Mouse (Mus musculus): ENCODE results near the gene Sct. TPM values are rescaled to one million over a fixed set of nuclear protein-coding genes. Genes with fewer than 3 reads are reported as not detected.
A peak's percentile ranks its signal among the peaks of the same experiment; 100 is the strongest.
"Not testable (repeated sequence)": the region's sequence is repeated elsewhere in the genome, so short reads cannot be mapped to it uniquely, and the experiment has no call there.

Sct gene
- polyA plus RNA-seq, 1 experiment: not detected

- H3K4me3 ChIP-seq (ENCODE audit: insufficient read depth, low read length): no peak overlapping the region
- no peak for TF ChIP-seq POLR2A (IDR thresholded peaks at IDR 0.05; ENCODE audit: low read depth, low read length)
- TF ChIP-seq CTCF (IDR thresholded peaks at IDR 0.05; ENCODE audit: borderline replicate concordance, insufficient read depth, low read length): no peak
- no peaks in the 10 kb centered on the region; the same call in 1 of the 2 replicates for H3K4me1 ChIP-seq (ENCODE audit: control insufficient read depth, insufficient read depth, low read length)
- H3K27ac ChIP-seq (ENCODE audit: insufficient read depth, low read length): no peak overlapping the region
Measured at GRCm38 (mm10) chr7:141269273-141269545, 9.7 kb downstream of the Sct start.

GRCm38 (mm10) chr7:141268466-141269272 is 10.3 kb downstream of the Sct start:
- TF ChIP-seq CTCF (IDR thresholded peaks at IDR 0.05; ENCODE audit: borderline replicate concordance, insufficient read depth, low read length) (no peak), POLR2A (IDR thresholded peaks at IDR 0.05; ENCODE audit: low read depth, low read length) (no peak)
- Histone ChIP-seq H3K4me3 (ENCODE audit: insufficient read depth, low read length) (no peak overlapping the region), H3K4me1 (ENCODE audit: control insufficient read depth, insufficient read depth, low read length) (no peaks in the 10 kb centered on the region; the same call in 1 of the 2 replicates), H3K27ac (ENCODE audit: insufficient read depth, low read length) (no peak overlapping the region)

DNA sequence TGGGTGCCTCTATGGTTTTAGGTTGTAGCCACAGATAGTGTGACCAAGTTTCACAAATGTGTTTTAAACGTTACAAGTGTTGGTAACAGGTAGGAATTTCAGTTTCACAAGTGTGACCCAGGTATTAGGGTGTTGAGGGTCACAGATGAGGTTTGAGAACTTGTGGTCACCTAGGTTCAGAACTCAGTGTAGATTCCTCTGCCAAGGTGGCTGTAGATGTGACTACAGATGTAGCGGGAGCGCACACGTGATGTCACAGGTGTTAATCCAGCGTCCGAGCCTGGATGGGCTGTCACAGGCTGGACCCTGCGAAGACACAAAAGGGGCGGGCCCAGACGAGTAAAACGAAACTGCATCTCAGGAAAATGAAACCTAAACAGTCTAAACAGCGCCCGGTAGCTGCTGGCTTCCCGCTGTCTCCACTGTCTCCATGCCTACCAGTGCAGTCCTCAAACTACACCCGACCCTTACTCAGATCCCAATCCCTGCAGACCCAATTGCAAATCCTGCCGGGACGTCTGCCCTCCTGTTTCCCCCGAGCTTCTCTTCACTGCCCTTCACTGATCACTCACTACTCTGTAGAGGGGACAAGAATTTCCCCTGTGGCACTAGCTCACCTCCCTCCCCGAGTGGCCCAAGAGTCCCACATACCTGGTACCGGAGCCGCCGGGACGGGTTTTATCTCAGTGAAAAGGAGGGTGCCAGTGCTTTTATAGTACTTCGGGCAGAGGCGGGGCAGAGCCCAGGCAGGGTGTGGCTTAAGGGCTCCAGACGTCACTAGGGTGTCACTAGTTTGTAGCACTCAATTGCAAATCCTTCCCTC is 13.0 kb downstream of the Sct start, which contains the start of gene Irf7:
TSS of gene Irf7 (minus strand) at position 743 of the 823 bp plus-strand sequence.
- no peak for TF ChIP-seq CTCF (IDR thresholded peaks at IDR 0.05; ENCODE audit: borderline replicate concordance, insufficient read depth, low read length)
- peak; percentile 62; the same call in 1 of the 2 replicates for TF ChIP-seq POLR2A (IDR thresholded peaks at IDR 0.05; ENCODE audit: low read depth, low read length)
- Histone ChIP-seq H3K4me1 (ENCODE audit: control insufficient read depth, insufficient read depth, low read length) (no peaks in the 10 kb centered on the region; the same call in 1 of the 2 replicates), H3K4me3 (ENCODE audit: insufficient read depth, low read length) (peak within 1 kb of the TSS; percentile 82), H3K27ac (ENCODE audit: insufficient read depth, low read length) (no peak within 1 kb of the TSS)

- TF ChIP-seq CTCF (IDR thresholded peaks at IDR 0.05; ENCODE audit: borderline replicate concordance, insufficient read depth, low read length): no peak
- no peak for TF ChIP-seq POLR2A (IDR thresholded peaks at IDR 0.05; ENCODE audit: low read depth, low read length)
- Histone ChIP-seq H3K4me1 (ENCODE audit: control insufficient read depth, insufficient read depth, low read length) (no peaks in the 10 kb centered on the region; the same call in 1 of the 2 replicates), H3K4me3 (ENCODE audit: insufficient read depth, low read length) (peak overlapping the region; percentile 82; the same call in 1 of the 2 replicates), H3K27ac (ENCODE audit: insufficient read depth, low read length) (no peak overlapping the region)
Measured at GRCm38 (mm10) chr7:141265411-141265738, 13.6 kb downstream of the Sct start.

- no peak for TF ChIP-seq POLR2A (IDR thresholded peaks at IDR 0.05; ENCODE audit: low read depth, low read length)
- peak; percentile 49; the same call in 1 of the 2 replicates for TF ChIP-seq CTCF (IDR thresholded peaks at IDR 0.05; ENCODE audit: borderline replicate concordance, insufficient read depth, low read length)
- H3K4me1 ChIP-seq (ENCODE audit: control insufficient read depth, insufficient read depth, low read length): no peaks in the 10 kb centered on the region; the same call in 1 of the 2 replicates
- H3K4me3 ChIP-seq (ENCODE audit: insufficient read depth, low read length): no peak overlapping the region
- H3K27ac ChIP-seq (ENCODE audit: insufficient read depth, low read length): no peak overlapping the region
Measured at GRCm38 (mm10) chr7:141264761-141265410, 14.0 kb downstream of the Sct start.

- Histone ChIP-seq H3K4me3 (ENCODE audit: insufficient read depth, low read length) (no peak overlapping the region), H3K4me1 (ENCODE audit: control insufficient read depth, insufficient read depth, low read length) (no peaks in the 10 kb centered on the region; the same call in 1 of the 2 replicates), H3K27ac (ENCODE audit: insufficient read depth, low read length) (no peak overlapping the region)
- TF ChIP-seq POLR2A (IDR thresholded peaks at IDR 0.05; ENCODE audit: low read depth, low read length) (no peak), CTCF (IDR thresholded peaks at IDR 0.05; ENCODE audit: borderline replicate concordance, insufficient read depth, low read length) (no peak)
Measured at GRCm38 (mm10) chr7:141264041-141264700, 14.8 kb downstream of the Sct start.

DNA sequence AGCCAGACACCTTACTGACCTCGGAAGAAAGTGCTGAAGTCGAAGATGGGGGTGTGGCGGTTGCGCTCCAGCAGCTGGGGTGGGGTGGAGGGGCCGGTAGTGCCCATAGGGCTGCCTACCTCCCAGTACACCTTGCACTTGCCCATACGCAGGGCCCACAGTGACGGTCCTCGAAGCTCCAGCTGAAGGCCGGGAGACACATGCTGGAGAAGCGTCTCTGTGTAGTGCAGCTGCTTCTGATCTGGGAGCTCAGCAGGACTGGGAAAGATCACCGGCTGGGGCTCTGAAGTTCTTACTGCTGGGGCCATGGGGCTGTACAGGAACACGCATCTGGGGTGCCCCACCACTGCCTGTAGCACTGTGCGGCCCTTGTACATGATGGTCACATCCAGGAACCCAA is 15.3 kb downstream of the Sct start:
- no peak overlapping the region for H3K27ac ChIP-seq (ENCODE audit: insufficient read depth, low read length)
- no peak overlapping the region for H3K4me3 ChIP-seq (ENCODE audit: insufficient read depth, low read length)
- no peaks in the 10 kb centered on the region; the same call in 1 of the 2 replicates for H3K4me1 ChIP-seq (ENCODE audit: control insufficient read depth, insufficient read depth, low read length)
- no peak for TF ChIP-seq CTCF (IDR thresholded peaks at IDR 0.05; ENCODE audit: borderline replicate concordance, insufficient read depth, low read length)
- TF ChIP-seq POLR2A (IDR thresholded peaks at IDR 0.05; ENCODE audit: low read depth, low read length): no peak

DNA sequence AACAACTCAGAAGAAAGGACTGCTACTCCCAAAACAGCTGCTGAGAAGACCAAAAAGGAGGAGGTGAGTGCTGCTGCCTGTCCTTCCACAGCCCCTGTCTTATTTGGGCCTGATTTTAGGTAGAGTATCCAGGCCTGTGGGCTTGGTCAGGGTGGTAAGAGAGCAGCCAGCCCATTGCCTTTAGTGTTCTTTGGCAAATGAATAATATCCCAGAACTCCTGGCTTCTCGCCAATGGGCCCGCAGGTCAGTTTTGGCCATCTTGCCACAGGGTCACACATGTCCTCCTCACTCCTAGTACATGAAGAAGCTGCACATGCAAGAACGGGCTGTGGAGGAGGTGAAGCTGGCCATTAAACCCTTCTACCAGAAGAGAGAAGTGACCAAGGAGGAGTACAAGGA is 17.5 kb downstream of the Sct start:
- Histone ChIP-seq H3K4me1 (ENCODE audit: control insufficient read depth, insufficient read depth, low read length) (no peaks in the 10 kb centered on the region; the same call in 1 of the 2 replicates), H3K4me3 (ENCODE audit: insufficient read depth, low read length) (no peak overlapping the region), H3K27ac (ENCODE audit: insufficient read depth, low read length) (no peak overlapping the region)
- no peak for TF ChIP-seq POLR2A (IDR thresholded peaks at IDR 0.05; ENCODE audit: low read depth, low read length)
- TF ChIP-seq CTCF (IDR thresholded peaks at IDR 0.05; ENCODE audit: borderline replicate concordance, insufficient read depth, low read length): no peak

DNA sequence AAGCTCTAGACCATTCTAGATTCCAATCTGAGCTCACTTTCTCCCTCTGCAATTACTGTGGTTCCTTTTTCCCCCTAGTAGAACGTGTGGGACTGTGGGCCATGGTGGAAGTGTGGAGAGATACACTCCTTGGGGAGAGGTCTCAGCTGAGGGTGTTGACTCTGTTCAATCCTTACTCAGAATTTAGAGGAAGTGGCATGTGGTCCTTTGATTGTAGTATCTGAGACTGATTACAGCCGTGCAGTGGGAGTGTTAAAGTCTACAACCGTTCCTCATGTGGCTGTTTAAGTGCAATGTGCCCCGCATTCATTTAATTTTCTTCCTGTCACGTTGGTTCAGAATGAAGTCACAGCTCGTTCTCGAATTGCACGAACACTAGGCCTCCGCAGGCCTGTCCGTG is 22.8 kb downstream of the Sct start:
- Histone ChIP-seq H3K4me1 (ENCODE audit: control insufficient read depth, insufficient read depth, low read length) (no peaks in the 10 kb centered on the region), H3K27ac (ENCODE audit: insufficient read depth, low read length) (no peak overlapping the region), H3K4me3 (ENCODE audit: insufficient read depth, low read length) (no peak overlapping the region)
- TF ChIP-seq POLR2A (IDR thresholded peaks at IDR 0.05; ENCODE audit: low read depth, low read length) (no peak), CTCF (IDR thresholded peaks at IDR 0.05; ENCODE audit: borderline replicate concordance, insufficient read depth, low read length) (no peak)

- H3K4me1 ChIP-seq (ENCODE audit: control insufficient read depth, insufficient read depth, low read length); H3K4me3 ChIP-seq (ENCODE audit: insufficient read depth, low read length); H3K27ac ChIP-seq (ENCODE audit: insufficient read depth, low read length): not testable (repeated sequence)
Measured at GRCm38 (mm10) chr7:141250486-141250885, 28.4 kb downstream of the Sct start.
